Mouse (Mus musculus) c-Kit-positive CD71-negative TER-119-negative erythroid progenitor cells, embryonic 14.5 days (primary cell): ENCODE measurements around the gene Ccl5.

Experiments used
- DNase-seq: peaks from one replicate; pipeline ENCODE4 v3.0.0-alpha.2; 2013; ENCODE audit warnings: low read depth

Gene Ccl5

GRCm38 (mm10) chr11:83538705-83539314, 8.5 kb upstream of the Ccl5 start:
- no peak for DNase-seq

GRCm38 (mm10) chr11:83536831-83537230, 6.5 kb upstream of the Ccl5 start:
- no peak for DNase-seq

DNA sequence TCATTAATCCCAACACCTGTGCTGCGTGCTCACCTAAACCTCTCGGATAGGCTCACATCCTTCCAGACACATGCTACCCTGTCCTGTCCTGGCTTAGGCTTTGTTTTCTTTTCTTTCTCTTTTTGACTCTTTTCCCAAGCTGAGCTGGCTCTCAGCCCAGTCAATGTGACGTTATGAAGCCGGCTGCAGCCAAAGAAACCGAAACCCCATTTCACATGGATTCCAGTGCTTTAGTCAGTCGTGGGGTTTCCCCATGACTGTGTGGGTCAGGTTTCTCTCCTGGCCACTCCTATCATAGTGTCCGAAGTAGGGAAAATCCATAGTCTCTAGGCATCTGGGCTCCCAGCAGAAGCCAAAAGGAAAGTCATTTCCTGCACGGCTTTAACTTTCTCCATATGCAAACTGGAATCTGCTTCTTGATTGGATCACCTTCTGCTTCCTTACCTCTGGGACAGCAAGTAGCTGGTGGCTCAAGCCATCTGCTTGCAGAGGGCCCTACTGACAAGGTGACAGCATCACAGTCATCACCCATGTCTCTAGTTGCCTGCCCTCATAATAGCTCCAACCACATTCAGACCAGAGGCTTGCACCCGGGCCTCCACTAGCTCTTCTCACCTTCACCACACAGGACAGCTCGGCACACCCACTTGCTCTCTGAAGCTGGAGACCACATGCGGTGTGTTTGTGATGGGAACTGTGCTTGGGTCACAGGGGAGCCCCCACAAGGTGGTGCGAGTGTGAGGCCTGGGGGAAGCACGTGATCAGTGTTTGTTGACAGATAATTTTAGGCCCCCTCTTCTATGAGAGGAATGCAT, 4.5 kb upstream of the Ccl5 start:
- DNase-seq: no peak

GRCm38 (mm10) chr11:83534143-83534542, 3.8 kb upstream of the Ccl5 start:
- DNase-seq: no peak

DNA sequence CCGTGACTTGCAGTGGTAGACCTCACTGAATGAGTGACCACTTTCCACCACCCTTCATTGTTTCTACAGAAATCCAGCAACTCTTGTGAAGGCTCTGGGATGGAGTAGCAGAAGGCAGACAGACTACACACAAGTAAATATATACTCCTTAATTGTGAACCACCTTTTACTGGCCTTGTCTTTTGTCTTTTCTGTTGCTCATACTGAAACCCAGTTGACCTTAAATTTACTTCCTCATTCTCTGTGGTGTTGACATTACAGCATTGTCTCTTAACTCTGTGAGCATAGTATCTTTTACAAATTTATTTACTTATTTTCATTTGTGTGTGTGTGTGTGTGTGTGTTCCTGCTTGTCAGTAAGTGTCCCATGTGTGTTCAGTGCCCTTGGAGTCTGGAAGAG, 2.9 kb upstream of the Ccl5 start:
- no peak for DNase-seq

- DNase-seq: no peak
These were observed 1.3 kb downstream of the Ccl5 start for GRCm38 (mm10) chr11:83529024-83529423.

DNA sequence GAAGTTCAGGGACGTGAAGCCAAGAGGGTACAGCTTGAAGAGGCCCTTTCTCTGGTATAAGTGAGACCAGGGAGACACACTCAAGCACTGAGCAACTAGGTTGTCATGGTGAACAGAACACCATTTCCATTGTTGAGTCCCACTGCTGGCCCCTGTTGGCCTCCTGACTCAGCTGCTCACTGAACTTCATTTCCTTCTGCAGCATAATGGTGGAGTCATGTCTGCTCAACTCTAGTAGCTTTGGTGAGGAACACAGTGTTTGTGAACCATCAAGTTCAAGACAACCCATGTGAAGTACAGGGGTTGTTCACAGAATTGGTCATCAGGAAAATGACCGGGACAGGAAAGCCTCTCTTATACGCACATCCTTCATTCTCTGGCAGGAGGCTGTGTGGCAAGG, 8.2 kb downstream of the Ccl5 start, which contains the start of gene Heatr9:
TSS of gene Heatr9 (minus strand) at position 101 of the 400 bp plus-strand sequence.
- DNase-seq: no peak

DNA sequence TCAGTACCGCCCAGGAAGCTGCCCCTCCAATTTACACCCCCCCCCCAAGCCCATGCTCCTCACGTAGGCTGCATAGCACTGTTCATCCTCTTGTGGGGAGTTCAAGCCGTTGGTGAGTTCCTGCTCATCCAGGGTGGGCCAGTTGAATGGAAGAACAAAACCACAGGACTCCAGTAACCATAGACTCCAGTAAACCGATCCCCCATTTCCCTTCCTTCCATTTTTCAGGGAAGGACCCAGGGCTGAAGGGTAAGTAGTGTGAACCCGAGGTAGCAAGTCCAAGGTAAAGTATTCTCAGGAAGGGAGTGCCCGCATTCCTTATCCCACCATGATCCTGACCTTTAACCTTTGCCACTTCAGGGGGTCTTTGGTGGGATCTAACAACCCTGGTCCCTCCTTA, 11.9 kb downstream of the Ccl5 start:
- DNase-seq: no peak

DNA sequence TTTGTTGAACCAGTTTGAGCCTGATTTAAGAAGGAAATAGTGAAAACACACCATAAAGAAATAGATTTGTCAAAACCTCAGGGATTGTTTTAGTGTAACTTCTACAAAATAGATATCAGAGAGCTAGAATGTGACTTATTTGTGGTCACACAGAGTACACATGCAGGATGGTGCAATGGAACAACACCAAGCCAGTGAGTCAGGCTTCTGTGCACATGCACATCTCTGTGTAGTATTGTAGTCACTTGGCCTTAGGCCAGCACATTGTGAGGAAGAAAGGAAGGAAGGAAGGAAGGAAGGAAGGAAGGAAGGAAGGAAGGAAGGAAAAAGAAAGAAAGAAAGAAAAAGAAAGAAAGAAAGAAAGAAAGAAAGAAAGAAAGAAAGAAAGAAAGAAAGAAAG, 13.2 kb downstream of the Ccl5 start:
- no peak for DNase-seq

GRCm38 (mm10) chr11:83509521-83509920, 20.8 kb downstream of the Ccl5 start:
- DNase-seq: no peak

DNA sequence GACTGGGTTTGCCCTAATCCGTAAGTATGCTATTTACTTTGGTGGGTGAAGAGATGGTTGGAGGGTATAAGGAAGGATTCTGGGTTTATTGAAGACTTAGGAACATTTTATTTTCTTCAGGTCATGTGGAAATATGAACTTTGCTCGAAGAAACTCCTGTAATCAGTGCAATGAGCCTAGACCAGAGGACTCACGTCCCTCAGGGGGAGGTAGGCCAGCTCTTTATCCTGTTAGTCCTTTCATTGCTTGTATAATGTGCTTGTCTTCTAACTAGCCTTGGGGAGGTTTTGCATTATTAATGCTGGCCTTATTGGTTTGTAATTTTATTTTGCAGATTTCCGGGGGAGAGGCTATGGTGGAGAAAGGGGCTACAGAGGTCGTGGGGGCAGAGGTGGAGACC, 26.0 kb downstream of the Ccl5 start:
- no peak for DNase-seq

- no peak for DNase-seq
These were observed 34.7 kb downstream of the Ccl5 start for GRCm38 (mm10) chr11:83495571-83495970.

- DNase-seq: no peak
These were observed 38.8 kb downstream of the Ccl5 start for GRCm38 (mm10) chr11:83491488-83491887.
